Mouse (Mus musculus) spleen, adult 2 months (tissue): Measurements from ENCODE around the gene H2afy. TPM values are rescaled to one million over a fixed set of nuclear protein-coding genes. Genes with fewer than 3 reads are reported as not detected.
A peak's percentile ranks its signal among the peaks of the same experiment; 100 is the strongest.

Source experiments
- DNase-seq, 2 experiments: peaks; one replicate each; pipeline versions ENCODE4 v3.0.0 to v3.0.0-alpha.2; 2012 to 2021; ENCODE audit warnings: low spot score in 2 of 2, low read depth in 1 of 2
- H3K27ac ChIP-seq: fragments of 200-500 bp; 2 replicates; pipeline ENCODE4 v1.5.1; 2012; ENCODE audit warnings: low read length, inconsistent platforms; ENCODE audit not compliant: insufficient read depth
- H3K27me3 ChIP-seq: fragments of 200-500 bp; 2 replicates; pipeline ENCODE4 v1.6.1; 2012; ENCODE audit warnings: mild to moderate bottlenecking, moderate library complexity, low read length, inconsistent platforms; ENCODE audit not compliant: control insufficient read depth, insufficient read depth
- H3K36me3 ChIP-seq: fragments of 200-500 bp; 2 replicates; pipeline ENCODE4 v1.6.1; 2012; ENCODE audit warnings: mild to moderate bottlenecking, low read length, inconsistent platforms; ENCODE audit not compliant: control insufficient read depth, insufficient read depth
- H3K4me1 ChIP-seq: fragments of 200-500 bp; 2 replicates; pipeline ENCODE4 v1.6.1; 2011; ENCODE audit warnings: inconsistent platforms; ENCODE audit not compliant: control insufficient read depth, insufficient read depth, insufficient read length
- H3K4me3 ChIP-seq: fragments of 200-500 bp; 2 replicates; pipeline ENCODE4 v1.5.1; 2011; ENCODE audit warnings: mild to moderate bottlenecking, inconsistent platforms; ENCODE audit not compliant: insufficient read depth, insufficient read length; ENCODE audit errors: extremely low read depth
- CTCF ChIP-seq: fragments of 200-500 bp; IDR thresholded peaks from 2 replicates; pipeline ENCODE4 v1.5.1; 2011; ENCODE audit warnings: mild to moderate bottlenecking, inconsistent platforms; ENCODE audit not compliant: insufficient read depth, insufficient read length, insufficient replicate concordance; ENCODE audit errors: extremely low read depth
- POLR2A ChIP-seq: fragments of 200-500 bp; IDR thresholded peaks from 2 replicates; pipeline ENCODE4 v1.6.1; 2011; ENCODE audit warnings: low read depth, low read length, inconsistent platforms
- WGBS: fragments of 180-500 bp; shearing (Covaris S2); methylation state at CpG from one replicate; pipeline ENCODE4 v1.1.7; 2018; 5-methylcytosine and 5-hydroxymethylcytosine counted together
- polyA plus RNA-seq: library from polyadenylated mRNA; depleted of rRNA; stranded (reverse); fragments of >200 nt; gene quantifications from 2 replicates; pipeline ENCODE4 v1.2.3, GENCODE M21; 2012; rRNA removed

Gene H2afy
- 125 and 150 TPM in 2 replicates for polyA plus RNA-seq

DNA sequence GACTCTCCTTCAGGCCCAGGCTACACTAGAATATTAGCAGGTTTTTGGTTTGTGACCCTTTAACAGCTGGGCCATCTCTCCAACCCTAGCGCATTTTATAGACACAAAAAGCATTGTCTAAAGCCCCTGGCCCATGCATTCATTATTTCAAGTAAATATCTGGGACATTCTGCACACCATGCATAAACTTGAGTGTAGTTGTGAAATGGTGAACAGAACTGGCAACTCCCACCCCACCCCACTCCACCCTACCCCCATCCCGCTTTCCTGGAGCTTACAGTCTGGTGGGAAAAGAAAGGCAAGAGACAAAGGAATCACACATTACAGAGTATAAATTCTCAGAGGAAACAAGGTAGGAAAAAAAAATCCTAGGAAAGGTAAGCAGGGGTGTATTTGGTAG is at the start of gene H2afy:
Gene H2afy (minus strand): TSS at position 162 of the 400 bp plus-strand sequence.
- Histone ChIP-seq H3K4me3 (peak within 1 kb of the TSS; percentile 80), H3K27ac (peak within 1 kb of the TSS; percentile 83), H3K4me1 (peaks cover 27% of the 10 kb centered on the region; the same call in 1 of the 2 replicates), H3K36me3 (no peaks in the 10 kb centered on the region), H3K27me3 (no peaks in the 10 kb centered on the region)
- 84% methylated on average over 2 of the region's 2 CpGs for WGBS
- TF ChIP-seq CTCF (no peak), POLR2A (no peak)
- no peak for DNase-seq

DNA sequence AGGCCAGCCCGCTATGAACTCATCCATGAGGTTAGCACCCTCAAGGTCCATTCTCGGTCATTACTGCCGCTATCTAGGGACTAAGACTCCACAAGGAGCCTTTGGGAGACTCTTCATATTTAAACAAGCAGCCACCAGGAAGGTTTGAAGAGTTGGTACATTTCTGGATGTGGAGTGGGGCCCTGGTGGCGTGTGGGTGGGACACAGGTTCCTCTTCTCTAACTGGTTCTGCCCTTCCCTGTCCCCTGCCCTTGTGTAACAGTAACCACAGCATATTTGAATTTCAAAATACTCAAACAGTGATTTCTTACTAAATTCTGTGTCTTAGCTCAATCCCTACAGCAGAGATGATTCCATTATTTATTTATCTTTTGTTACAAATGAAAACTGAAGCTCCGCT is 47.5 kb upstream of the H2afy start:
- Histone ChIP-seq H3K27me3 (no peaks in the 10 kb centered on the region), H3K36me3 (no peaks in the 10 kb centered on the region), H3K4me1 (peaks cover 6% of the 10 kb centered on the region; the same call in 1 of the 2 replicates), H3K4me3 (no peak overlapping the region), H3K27ac (peak overlapping the region; percentile 63)
- no peak for DNase-seq
- TF ChIP-seq POLR2A (no peak), CTCF (no peak)
- WGBS: 57% methylated on average over 5 of the region's 5 CpGs

DNA sequence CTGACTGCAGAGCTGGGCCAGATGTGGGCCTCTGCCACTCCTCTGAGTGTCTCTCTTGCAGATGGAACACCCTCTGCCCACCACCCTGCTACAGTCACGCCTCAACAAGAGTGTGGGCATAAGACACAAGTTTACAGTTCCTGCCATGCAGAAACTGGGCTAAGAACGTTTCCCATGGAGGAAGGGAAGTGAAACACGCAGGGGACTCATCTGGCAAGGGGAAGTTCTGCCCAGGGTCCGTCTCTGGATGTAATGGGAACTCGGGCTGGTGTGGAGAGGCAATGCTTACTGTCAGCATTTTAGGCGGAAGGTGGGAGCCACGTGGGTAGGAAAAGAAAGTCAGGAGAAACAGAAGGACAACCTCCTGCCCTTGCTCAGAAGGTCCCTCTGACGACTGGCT is 45.3 kb upstream of the H2afy start:
- Histone ChIP-seq H3K27me3 (no peaks in the 10 kb centered on the region), H3K27ac (peak overlapping the region; percentile 55), H3K36me3 (no peaks in the 10 kb centered on the region), H3K4me3 (no peak overlapping the region), H3K4me1 (peaks cover 6% of the 10 kb centered on the region; the same call in 1 of the 2 replicates)
- TF ChIP-seq CTCF (no peak), POLR2A (no peak)
- DNase-seq: no peak
- WGBS: 19% methylated on average over 8 of the region's 8 CpGs

DNA sequence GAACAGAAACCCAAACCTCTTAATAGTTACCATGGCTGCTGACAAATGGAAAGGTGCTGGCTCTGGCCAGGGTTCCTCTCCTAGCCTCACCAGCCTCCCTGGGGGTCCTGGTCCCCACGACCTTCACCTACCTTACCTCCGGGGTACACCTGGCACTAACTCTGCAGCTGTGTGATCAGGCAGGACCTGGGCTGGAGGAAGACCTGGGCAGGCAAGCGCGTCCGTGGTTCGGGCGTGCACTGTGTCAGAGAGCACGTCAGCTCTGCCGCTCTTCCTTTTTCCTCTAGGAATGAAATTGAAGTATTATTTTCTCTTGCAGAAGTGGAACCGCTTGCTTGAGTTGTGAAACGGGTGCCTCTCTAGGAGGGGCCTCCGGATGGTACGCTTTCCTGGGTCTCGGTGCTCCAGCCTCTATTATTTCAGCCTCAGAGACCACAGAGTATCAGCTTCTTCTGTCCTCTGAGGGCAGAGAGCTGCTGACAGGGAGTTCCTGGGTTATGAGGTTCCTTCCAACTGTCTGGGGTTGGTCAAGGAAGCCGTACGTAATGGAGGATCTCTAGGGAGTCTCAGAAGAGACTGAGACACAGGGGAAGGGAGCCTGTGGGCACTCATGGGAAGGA is 42.4 kb upstream of the H2afy start, which contains the start of gene Tifab:
Gene Tifab (minus strand): TSS at position 470 of the 620 bp plus-strand sequence.
- Histone ChIP-seq H3K27ac (peak within 1 kb of the TSS; percentile 66), H3K27me3 (no peaks in the 10 kb centered on the region), H3K36me3 (no peaks in the 10 kb centered on the region), H3K4me1 (peaks cover 8% of the 10 kb centered on the region; the same call in 1 of the 2 replicates), H3K4me3 (peak within 1 kb of the TSS; percentile 55)
- TF ChIP-seq CTCF: no peak
- TF ChIP-seq POLR2A: no peak; the same call in 1 of the 2 replicates
- WGBS: 22% methylated on average over 16 of the region's 16 CpGs
- peak in 1 of 2 experiments; percentile 25 for DNase-seq

DNA sequence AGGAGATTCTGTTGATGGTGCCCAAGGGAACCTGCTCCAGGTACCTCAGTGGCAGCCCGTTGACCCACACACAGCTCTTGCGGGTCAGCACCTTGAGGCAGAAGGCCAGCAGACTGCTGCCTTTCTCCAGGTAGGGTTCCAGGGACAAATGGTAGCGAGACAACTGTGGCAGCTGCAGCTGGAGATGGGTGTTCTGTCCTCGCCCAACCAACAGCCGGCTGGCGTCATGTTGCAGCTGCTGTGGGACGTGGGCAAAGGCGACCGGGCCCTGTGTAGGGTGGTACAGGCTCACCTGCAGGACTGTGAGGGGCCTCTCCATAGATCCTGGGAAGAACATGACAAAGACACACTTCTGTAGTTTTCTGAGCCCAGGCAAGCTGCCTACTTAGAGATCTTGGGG is 40.1 kb upstream of the H2afy start:
- 37% methylated on average over 9 of the region's 9 CpGs for WGBS
- no peak for TF ChIP-seq CTCF
- no peak for TF ChIP-seq POLR2A
- no peaks in the 10 kb centered on the region for H3K36me3 ChIP-seq
- H3K4me1 ChIP-seq: peaks cover 11% of the 10 kb centered on the region; the same call in 1 of the 2 replicates
- H3K27me3 ChIP-seq: no peaks in the 10 kb centered on the region
- H3K27ac ChIP-seq: peak overlapping the region; percentile 57
- no peak for DNase-seq
- H3K4me3 ChIP-seq: peak overlapping the region; percentile 1; the same call in 1 of the 2 replicates

DNA sequence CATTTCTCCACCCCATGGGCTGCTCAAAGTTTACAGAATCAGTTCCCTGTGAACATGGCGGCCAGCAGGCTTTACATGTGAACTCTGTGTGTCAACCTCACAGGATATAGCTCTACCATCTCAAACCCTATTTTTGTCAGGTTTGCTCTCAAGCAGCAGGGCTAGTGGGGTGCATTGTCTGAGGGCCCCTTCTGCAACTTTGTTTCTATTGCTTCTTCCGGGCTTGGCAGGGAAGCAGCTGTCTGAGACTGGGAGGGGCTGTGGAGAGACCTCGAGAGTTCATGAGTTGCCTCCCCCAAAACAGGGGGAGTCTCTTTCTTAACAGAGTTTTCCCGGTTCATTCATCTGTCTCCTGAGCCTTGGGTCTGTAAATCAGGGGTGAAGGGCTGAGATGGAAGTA is 39.7 kb upstream of the H2afy start:
- Histone ChIP-seq H3K4me3 (0 out of 2 replicates have a peak overlapping the region, but pooled peaks have one; percentile 1), H3K27me3 (no peaks in the 10 kb centered on the region), H3K4me1 (peaks cover 7% of the 10 kb centered on the region; the same call in 1 of the 2 replicates), H3K27ac (peak overlapping the region; percentile 57), H3K36me3 (no peaks in the 10 kb centered on the region)
- DNase-seq: no peak
- WGBS: 11% methylated on average over 4 of the region's 4 CpGs
- TF ChIP-seq CTCF: no peak
- TF ChIP-seq POLR2A: no peak

DNA sequence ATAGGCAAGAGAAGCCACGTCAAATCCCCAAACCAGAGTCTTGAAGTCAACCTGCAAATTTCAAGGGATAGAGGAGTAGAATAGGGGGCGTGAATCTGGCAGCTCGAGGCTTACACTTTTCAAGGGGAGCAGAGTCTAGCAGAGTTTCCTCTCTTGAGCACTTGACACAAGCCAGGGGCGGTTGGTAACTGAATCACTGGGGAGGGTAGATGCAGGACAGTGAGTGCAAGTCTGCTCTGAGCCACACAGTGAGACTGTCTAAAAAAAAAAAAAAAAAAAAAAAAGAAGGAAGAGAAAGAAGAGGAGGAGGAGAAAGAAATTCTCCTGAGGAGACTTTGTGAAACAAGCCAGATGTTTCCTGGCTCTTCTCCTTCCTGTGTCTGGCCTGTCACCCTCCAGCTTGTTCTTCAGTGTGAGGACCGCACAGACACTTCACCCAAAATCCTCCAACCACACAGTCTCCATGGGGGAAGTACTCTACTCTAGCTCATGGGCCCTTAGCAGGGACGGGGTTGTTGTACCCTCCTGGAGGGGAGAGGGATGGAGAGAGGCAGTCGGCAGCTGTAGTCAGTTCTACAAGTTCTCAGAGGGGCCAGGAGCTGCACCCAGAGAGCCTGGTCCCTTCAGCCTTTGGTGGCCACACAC is 36.9 kb upstream of the H2afy start:
- DNase-seq: no peak
- TF ChIP-seq POLR2A (no peak), CTCF (no peak)

More for the DNA sequence above, 36.9 kb upstream of the H2afy start:
- WGBS: 16% methylated on average over 7 of the region's 7 CpGs
- peak overlapping the region; percentile 6; the same call in 1 of the 2 replicates for H3K27ac ChIP-seq
- peaks cover 14% of the 10 kb centered on the region; the same call in 1 of the 2 replicates for H3K4me1 ChIP-seq
- no peak overlapping the region for H3K4me3 ChIP-seq
- H3K27me3 ChIP-seq: no peaks in the 10 kb centered on the region
- no peaks in the 10 kb centered on the region for H3K36me3 ChIP-seq
